Mouse (Mus musculus) thymus, postnatal 4 days (tissue): ENCODE data around the gene Sept1.

Source experiments
- DNase-seq: peaks from one replicate; pipeline ENCODE4 v3.0.0; 2021

The Sept1 gene

GRCm38 (mm10) chr7:127217901-127218642 is 14.9 kb downstream of the Sept1 start:
- DNase-seq = peak; percentile 81

- DNase-seq = peak; percentile 45
Measured at GRCm38 (mm10) chr7:127217475-127217874, 15.5 kb downstream of the Sept1 start.

DNA sequence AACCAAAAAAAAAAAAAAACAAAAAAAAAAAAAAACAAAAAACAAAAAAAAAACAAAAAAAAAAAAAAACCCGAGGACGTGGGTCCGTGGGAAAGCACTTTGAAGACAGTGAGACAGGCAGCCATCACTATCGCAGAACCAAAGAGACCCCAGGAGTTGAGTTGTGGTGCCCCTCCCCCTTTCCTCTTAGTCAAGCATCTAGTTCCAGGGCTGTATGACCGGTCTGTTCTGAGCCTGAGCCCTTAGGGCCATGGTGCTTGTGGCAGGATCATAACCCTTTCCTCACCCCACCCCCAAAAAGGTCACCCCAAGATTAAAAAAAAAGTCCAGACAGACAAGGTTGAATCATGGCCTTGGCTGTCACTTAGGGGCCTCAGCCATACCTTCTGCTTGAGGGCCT is 16.6 kb downstream of the Sept1 start:
- no peak for DNase-seq

DNA sequence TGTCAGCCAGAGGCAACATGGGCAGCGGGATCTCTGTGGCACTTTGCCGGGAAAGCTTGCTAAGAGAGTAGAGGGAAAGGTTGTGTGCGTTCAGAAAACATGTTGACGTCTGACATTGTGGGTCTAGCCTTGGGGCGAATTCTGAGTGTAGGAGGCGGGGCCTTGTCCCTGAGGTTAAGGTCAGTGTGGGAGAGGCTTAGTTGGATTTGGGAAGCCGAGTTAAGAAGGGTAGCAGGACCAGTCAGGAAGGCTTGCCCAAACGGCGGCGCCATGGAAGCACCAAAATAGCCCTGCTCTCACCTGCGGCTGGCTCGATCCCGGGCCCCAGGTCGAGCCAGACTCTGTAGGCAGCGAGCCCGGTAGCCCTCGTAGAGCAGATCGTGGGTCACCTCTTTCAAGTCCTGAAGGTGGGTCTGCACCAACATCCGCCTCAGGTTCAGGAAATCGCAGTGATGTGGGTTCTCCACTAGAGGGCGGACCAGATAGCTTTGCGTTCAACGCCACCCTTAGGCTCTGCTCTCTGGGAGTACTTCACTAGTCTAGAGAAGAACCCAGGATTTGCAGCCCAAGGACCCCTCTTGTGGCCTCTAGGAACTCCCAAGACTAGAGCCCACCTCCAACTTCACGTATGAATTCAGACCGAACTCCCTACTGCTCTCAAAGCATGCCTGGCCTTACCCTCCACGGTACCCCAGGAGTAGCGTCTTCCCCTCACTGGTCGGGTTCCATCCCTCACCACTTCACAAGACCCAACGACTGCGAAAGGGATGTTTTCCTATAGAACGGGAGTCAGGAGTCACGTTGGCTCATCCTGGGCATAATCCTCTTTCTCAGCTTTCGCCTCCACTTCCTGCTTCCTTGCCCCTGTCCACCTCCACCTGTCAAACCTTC is 17.7 kb downstream of the Sept1 start:
- DNase-seq = peak; percentile 76

DNA sequence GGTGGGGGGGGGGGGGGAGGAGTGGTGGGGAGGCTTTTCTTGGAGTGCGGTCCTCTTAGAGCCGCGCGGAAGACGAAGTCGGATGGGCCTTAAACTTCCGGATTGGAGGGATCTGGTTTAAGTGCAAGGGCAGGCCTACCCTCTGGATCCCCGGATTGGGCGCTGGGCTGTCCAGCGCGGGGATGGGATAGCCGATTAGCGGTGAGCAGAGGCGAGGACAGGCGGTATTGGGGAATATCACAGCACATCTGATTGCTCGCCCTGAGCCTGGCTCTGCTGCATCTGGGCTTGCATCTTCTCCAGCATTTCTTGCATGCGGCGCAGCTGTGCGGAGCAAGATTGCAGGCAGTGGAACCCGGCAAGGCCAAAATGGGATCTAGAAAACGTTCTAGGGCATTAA is 18.4 kb downstream of the Sept1 start:
- no peak for DNase-seq

GRCm38 (mm10) chr7:127213930-127214329 is 19.0 kb downstream of the Sept1 start:
- DNase-seq = no peak

DNA sequence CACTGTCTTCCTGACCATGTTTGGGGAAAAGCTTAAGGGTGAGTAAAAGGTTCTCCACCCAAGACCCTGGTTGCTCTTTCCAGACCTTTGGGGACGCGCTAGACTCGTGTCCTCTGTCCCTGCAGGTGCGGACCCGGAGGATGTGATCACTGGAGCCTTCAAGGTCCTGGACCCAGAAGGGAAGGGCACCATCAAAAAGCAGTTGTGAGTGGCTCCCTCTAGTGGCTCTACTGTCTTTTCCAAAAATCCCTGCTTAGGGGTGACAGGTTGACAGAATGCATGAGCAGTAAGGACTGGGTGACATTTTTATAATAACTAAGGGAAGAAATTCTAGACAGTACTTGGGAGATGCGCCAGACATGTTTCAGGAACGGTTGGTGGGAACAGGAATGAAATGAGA is 19.4 kb downstream of the Sept1 start:
- DNase-seq = peak; percentile 65

DNA sequence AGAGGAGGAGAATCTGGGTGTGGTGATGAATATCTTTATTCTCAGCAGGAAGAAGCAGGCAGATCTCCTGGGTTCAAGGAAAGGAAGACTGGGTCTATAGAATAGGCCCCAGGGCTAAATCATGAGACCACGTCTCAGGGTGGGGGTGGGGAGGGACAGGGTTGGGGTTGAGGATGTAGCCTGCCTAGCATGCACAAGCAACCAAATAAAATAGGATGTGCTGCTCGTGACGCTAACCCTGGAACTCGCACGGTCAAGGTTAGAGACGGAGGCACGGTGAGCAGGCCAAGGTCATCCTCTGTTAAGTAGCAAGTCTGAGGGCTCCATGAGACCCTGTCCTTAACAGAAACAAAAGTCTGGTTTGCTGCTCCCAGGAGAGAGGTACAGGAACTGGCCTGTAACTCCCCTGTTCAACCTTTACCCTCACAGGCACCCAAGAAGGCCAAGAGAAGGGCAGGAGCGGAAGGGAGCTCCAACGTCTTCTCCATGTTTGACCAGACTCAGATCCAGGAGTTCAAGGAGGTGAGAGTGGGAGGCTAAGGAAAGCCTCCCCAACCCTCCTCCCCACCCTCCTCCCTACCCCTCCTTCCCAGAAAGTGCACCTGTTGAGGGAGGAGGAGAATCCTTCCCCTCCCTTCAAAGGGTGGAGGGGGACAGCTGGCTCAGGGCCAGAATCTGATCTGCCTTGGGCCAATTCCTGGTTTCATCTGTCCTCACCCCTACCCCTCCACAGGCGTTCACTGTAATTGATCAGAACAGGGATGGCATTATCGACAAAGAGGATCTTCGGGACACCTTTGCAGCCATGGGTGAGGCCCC is 20.3 kb downstream of the Sept1 start:
- no peak for DNase-seq

- DNase-seq = no peak
Measured at GRCm38 (mm10) chr7:127211014-127211745, 21.8 kb downstream of the Sept1 start.

DNA sequence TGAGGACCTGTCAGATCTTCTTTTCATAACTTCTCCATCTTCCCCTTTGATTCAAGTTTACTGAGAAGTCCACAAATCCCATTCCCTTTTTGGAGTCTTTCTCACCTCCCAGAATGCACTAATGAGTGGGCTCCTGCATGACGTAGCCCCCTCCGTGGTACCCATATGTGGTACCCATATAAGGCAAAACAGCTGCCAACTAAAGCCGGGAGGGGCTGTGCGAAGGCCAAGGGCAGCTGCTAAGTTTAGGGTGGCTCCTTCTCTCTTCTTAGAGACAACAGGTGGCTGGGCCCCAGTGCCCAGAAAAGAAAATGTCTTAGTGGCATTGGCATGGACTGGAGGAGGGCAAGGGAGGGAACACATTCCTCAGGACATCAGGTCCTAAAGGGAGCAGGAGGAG is 22.7 kb downstream of the Sept1 start:
- DNase-seq = peak; percentile 59

GRCm38 (mm10) chr7:127209851-127210250 is 23.1 kb downstream of the Sept1 start:
- DNase-seq = no peak

DNA sequence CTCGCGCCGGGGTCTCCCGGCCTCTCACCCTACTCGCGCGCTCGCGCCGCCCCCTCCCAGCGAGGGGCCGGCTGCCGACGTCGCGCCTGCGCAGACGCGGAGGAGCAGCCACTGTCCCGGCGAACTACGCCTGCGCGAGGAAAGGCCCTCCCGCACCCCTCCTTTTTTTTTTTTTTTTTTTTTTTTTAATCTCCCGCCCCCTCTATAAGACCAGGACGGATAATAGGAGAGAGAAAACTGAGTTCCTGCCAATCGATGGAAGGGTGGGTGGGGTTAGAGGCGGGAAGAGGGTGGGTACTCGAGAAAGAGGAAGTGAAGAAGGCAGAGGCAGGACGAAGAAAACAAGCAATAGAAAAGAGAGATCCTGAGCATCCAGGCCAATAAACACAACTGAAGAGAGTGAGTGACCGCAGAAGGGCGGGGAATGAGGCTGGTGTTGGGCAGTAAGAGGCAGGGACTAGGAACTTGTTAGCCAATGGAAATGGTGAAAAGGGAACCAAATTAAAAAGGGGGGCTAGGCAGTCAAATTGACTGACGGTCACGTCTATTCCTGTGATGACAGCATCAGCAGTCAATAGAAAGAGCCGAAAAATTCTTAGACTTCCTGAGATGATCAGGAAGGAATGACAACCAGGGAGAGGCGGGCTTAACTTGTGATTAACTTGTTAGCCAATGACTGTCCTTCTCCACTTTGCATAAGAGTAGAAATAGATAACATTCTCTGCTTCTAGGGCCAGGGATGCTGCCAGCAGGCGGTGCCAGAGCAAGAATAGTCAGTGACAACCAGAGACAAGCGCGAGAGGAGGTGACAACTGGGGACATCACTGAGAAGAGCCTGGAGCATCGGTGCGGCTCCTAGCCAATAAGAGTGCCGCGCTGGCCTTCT is 24.1 kb downstream of the Sept1 start, which contains the start of gene Mylpf:
Mylpf (plus strand) TSS at position 338 of the 886 bp plus-strand sequence.
- peak; percentile 98 for DNase-seq

DNA sequence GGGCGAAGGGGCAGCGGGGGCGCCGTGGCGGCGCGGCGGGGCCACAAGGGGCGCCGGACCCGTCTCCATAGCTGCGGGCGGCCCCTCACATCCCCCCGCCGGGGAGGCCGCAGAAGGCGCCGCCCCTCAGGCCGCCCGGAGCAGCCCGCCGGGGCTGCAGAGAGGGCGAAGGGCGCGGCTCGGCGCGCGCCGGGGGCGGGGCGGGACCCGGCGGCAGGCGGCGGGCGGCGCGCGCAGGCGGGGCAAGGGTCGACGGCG is 24.7 kb downstream of the Sept1 start, which contains the start of gene Tbc1d10b:
Tbc1d10b (minus strand) TSS at position 174 of the 258 bp plus-strand sequence.
- no peak for DNase-seq

DNA sequence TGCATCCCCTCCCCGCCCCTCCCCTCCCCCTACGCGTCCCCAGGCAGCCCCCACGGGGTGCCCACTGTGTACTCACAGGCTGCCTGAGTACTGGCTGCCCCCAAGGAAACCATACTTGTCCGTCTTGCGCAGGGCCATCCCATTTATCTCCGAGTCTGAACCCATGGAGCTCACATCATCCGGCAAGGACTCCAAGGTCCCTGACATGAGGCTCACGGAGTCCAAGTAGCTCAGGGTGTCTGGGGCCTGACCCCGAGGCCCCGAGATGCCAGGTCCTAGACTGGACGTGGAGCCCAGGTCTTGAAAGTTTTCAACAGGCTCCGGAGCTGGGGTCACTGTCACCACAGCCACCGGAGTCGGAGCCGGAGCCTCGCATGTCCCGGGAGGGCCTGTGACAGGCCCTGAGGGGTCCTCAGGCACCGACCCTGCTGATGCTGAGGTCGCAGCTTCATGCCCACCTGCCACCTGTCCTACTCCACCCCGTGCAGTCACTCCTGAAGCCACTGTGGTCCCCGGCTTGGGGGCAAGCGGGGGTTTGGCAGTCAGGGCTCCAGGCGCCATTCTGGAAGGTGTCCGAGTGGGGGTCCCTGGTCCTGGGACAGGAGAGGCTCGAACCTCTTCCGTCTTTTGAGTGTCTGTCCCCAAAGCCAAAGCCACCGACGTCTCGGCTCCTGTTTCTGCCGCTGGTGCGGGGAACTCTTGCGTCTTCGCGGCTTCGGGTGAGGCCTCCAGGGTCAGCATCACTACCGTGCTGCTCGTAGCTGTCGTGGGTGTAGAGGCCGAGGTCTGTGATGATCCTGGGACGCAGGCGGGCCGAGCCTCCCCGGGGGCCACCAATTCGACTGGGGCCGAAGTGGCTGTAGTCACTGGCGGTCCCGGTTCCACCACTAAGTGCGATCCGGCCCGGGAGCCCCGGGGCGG is 25.3 kb downstream of the Sept1 start:
- DNase-seq = no peak

DNA sequence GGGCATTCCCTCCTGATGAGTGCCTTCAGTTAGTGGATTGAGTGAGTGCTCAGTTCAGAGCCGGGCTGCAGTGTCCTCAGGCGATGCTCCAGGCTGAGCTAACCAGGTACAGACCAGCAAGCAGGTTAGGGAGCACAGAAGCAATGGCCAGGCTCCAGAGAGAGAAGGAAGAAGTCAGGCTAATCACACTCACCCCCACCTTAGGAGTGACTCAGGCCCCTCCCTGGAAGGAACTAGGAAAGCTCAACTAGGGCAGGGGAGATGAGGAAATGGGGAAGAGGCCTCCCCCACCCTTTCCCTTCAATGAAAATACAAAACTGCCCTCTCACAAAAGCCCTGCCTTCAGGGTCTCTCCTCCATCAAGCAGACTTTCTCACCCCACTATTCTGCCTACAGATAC is 26.3 kb downstream of the Sept1 start:
- no peak for DNase-seq

GRCm38 (mm10) chr7:127196484-127196883 is 36.4 kb downstream of the Sept1 start:
- no peak for DNase-seq

GRCm38 (mm10) chr7:127195544-127196295 is 37.2 kb downstream of the Sept1 start, which contains the start of gene Cd2bp2:
Gene Cd2bp2, minus strand, starts transcription at chr7:127196050.
- DNase-seq = peak; percentile 91

GRCm38 (mm10) chr7:127194633-127195029 is 38.3 kb downstream of the Sept1 start:
- DNase-seq = no peak

DNA sequence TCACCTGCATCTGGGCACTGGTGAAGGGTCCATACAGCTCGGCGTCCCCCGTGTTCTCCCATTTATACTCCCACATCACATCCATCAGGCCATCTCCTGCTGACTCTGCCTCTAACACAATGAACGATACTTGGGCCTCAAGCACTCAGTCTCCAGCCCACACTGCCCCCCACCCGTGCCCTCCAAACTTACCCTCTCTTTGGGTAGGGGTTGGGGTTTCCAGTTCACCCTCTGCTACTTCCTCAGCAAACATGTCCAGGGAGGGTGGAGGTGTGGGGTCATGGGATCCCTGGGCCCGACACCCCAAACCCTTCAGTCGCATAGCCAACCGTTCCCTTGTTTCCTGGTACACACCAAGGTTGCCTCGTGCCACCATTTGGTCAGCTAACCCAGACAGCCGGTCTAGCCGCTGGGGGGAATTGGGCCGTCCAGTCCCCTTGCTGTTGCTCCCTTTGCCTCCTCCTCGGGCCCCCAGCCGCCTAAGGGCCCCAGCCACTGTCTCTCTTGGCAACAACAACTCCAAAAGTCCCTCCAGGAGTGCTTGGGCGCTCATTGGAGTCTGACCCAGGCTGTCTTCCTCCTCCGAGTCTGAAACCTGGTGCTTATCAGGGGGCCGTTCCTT is 38.8 kb downstream of the Sept1 start:
- DNase-seq = no peak
